Mouse (Mus musculus) limb, embryonic 11.5 days (tissue): ENCODE results near the gene Ccndbp1. TPM values are rescaled to one million over a fixed set of nuclear protein-coding genes. Genes with fewer than 3 reads are reported as not detected.

Experiments
- ATAC-seq: fragments of 200-750 bp; cut with Nextera tagmentation; 2 replicates; pipeline ENCODE4 v1.8.0; 2017; ENCODE audit warnings: low read depth; ENCODE audit not compliant: insufficient number of reproducible peaks, low FRiP score, low TSS enrichment
- DNase-seq: peaks from one replicate; pipeline ENCODE4 v3.0.0-alpha.2; 2015; ENCODE audit warnings: low spot score
- H3K27ac ChIP-seq: fragments of 300-500 bp; sonication (generic); replicated peaks from 2 replicates; pipeline ENCODE4 v1.5.1; 2014; ENCODE audit warnings: low read depth, mild to moderate bottlenecking, low read length
- H3K27me3 ChIP-seq: fragments of 300-500 bp; sonication (generic); 2 replicates; pipeline ENCODE4 v1.6.1; 2014; ENCODE audit warnings: mild to moderate bottlenecking, low read length, mixed read lengths; ENCODE audit not compliant: control insufficient read depth, insufficient read depth
- H3K36me3 ChIP-seq: fragments of 300-500 bp; sonication (generic); 2 replicates; pipeline ENCODE4 v1.6.1; 2014; ENCODE audit warnings: mild to moderate bottlenecking, low read length, moderate library complexity, mixed read lengths; ENCODE audit not compliant: control insufficient read depth, insufficient read depth
- H3K4me1 ChIP-seq: fragments of 300-500 bp; sonication (generic); 2 replicates; pipeline ENCODE4 v1.6.1; 2014; ENCODE audit warnings: low read length, mixed read lengths; ENCODE audit not compliant: control insufficient read depth, insufficient read depth
- H3K4me2 ChIP-seq: fragments of 300-500 bp; sonication (generic); 2 replicates; pipeline ENCODE4 v1.6.1; 2014; ENCODE audit warnings: low read depth, mild to moderate bottlenecking, moderate library complexity; ENCODE audit not compliant: severe bottlenecking
- H3K4me3 ChIP-seq: fragments of 300-500 bp; sonication (generic); 2 replicates; pipeline ENCODE4 v1.5.1; 2014; ENCODE audit warnings: low read depth, low read length
- H3K9ac ChIP-seq: fragments of 300-500 bp; sonication (generic); 2 replicates; pipeline ENCODE4 v1.6.1; 2014; ENCODE audit warnings: mild to moderate bottlenecking, low read length
- H3K9me3 ChIP-seq: fragments of 300-500 bp; sonication (generic); 2 replicates; pipeline ENCODE4 v1.6.1; 2016; ENCODE audit warnings: low read length; ENCODE audit not compliant: control insufficient read depth
- WGBS: fragments of 180-500 bp; shearing (Covaris S2); extraction: QIAGEN DNeasy Blood & Tissue Kit; methylation state at CpG from one replicate; pipeline ENCODE4 v1.1.7; 2014; 5-methylcytosine and 5-hydroxymethylcytosine counted together
- polyA plus RNA-seq: library from polyadenylated mRNA; unstranded; fragments of >200 nt; fragmentation: Nextera tagmentation; extraction: Ambion mirVana; gene quantifications from 2 replicates; pipeline ENCODE4 v1.2.1, GENCODE M21; 2014

The Ccndbp1 gene
- polyA plus RNA-seq, 1 experiment from 2014 or later: 32.7 TPM

DNA sequence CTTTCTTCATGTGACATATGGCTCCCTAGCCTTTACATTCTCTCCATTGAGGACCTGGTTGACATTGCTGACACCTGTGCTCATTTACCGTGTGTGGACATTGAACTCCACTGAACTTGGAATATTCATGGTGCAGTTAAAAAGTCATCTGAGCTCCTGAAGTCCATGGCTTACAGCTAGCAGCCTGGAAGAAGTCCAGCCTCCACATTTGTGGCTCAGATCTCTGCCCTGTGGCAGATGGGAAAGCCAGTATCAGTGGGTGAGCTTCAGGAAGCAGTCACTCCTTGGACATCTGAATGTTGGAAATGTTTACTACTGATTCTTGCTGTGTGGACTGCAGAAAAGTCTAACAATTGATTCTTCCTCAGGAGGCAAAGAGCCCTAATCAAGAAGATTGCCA lies 1.2 kb upstream of the Ccndbp1 start:
- ATAC-seq (no peak), DNase-seq (no peak)
- Histone ChIP-seq H3K4me3 (no peak overlapping the region), H3K9ac (no peak overlapping the region), H3K27ac (no peak overlapping the region), H3K36me3 (no peaks in the 10 kb centered on the region), H3K4me1 (peaks cover 6% of the 10 kb centered on the region; the same call in 1 of the 2 replicates), H3K27me3 (no peaks in the 10 kb centered on the region), H3K4me2 (no peak overlapping the region), H3K9me3 (no peaks in the 10 kb centered on the region)
- 95% methylated on average over 1 of the region's 1 CpGs for whole genome bisulfite sequencing

DNA sequence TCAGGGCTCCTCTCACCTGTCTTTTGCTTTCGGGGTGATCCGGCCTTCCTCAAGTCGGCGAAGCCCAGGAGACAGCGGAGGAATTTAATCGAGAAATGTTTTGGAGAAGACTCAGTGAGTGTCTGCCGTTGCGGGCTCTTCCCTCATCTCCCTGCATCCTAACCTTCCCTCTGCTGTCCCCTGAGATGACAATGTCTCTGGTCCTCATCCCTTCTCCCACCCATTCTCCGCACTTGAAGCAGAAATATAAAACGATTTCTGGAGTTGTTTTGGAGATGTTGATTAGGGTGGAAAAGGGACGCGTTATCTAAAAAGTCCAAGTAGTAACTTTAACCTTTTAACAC lies 433 bp downstream of the Ccndbp1 start:
- Histone ChIP-seq H3K9me3 (no peaks in the 10 kb centered on the region), H3K9ac (peak overlapping the region; percentile 52), H3K4me2 (peak overlapping the region; percentile 86), H3K36me3 (no peaks in the 10 kb centered on the region), H3K27me3 (no peaks in the 10 kb centered on the region), H3K4me1 (peaks cover 6% of the 10 kb centered on the region; the same call in 1 of the 2 replicates), H3K4me3 (peak overlapping the region; percentile 64), H3K27ac (no peak overlapping the region)
- WGBS: 2% methylated on average over 12 of the region's 12 CpGs
- ATAC-seq: peak; percentile 14; the same call in 1 of the 2 replicates
- no peak for DNase-seq

DNA sequence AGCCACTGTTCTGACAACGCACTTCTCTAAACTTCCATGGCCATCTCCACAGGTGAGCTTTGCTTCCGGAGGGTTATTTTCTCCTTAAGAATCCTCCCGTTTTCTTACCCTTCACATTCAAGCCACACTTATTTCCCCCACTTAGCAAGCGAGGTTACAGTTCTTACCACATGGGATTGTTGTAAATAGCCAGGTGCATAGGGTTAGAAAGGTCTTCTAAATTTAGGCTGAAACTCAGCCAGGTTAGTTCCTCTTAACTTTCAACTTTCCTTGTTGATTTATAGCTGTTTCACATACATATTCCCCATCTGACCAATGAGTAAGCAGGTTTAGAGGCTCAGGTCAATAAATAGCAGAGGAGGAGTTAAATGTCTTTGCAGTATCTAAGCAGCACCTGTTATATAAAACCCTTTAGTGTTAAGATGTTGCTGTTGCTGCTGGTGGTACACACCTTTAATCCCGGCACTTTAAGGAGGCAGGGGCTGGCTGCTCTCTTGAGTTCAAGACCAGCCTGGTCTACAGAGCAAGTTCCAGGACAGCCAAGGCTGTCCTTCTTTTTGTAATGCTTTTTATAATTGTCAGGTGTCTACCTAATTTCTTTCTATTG lies 971 bp downstream of the Ccndbp1 start:
- Histone ChIP-seq H3K4me2 (peak overlapping the region; percentile 86), H3K27ac (no peak overlapping the region), H3K36me3 (no peaks in the 10 kb centered on the region), H3K4me1 (peaks cover 6% of the 10 kb centered on the region; the same call in 1 of the 2 replicates), H3K4me3 (peak overlapping the region; percentile 64), H3K9me3 (no peaks in the 10 kb centered on the region), H3K9ac (peak overlapping the region; percentile 52; the same call in 1 of the 2 replicates), H3K27me3 (no peaks in the 10 kb centered on the region)
- no peak for ATAC-seq
- DNase-seq: no peak
- WGBS: 29% methylated on average over 5 of the region's 5 CpGs

DNA sequence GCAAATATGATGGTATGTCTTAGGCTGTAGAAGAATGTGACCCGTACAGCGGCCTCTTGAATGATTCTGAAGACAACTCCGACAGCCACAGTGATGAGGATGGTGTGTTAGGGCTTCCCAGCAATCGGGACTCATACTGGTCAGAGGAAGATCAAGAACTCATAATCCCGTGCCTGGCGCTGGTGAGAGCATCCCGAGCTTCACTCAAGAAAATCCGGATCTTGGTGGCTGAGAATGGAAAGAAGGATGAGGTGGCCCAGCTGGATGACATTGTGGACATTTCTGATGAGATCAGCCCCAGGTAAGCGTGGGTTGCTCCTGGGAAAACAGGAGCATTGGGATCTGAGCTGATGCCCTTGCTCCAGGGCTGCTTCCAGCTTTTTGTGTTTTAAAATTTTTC lies 4.5 kb downstream of the Ccndbp1 start:
- Histone ChIP-seq H3K36me3 (peaks cover 3% of the 10 kb centered on the region; the same call in 1 of the 2 replicates), H3K4me3 (no peak overlapping the region), H3K27me3 (no peaks in the 10 kb centered on the region), H3K27ac (no peak overlapping the region), H3K9me3 (no peaks in the 10 kb centered on the region), H3K4me2 (no peak overlapping the region), H3K9ac (no peak overlapping the region), H3K4me1 (peaks cover 6% of the 10 kb centered on the region; the same call in 1 of the 2 replicates)
- 89% methylated on average over 9 of the region's 9 CpGs for WGBS
- DNase-seq (no peak), ATAC-seq (no peak)

DNA sequence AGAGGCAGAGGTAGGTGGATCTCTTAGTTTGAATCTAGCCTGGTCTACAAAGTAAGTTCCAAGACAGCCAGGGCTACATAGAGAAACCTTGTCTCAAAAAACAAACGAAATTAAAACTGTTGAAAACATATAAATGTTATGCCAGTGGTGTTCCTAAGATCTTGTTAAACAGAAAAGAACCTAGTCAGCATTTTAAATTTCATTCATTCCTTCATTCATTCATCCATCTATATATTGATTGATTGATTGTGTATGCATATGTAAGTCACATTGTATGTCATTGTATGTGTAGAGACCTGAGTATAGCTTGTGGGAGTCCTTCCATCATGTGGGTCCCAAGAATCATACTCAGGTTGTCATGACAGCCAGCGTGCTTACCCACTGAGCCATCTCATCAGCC lies 7.3 kb downstream of the Ccndbp1 start:
- H3K4me2 ChIP-seq: no peak overlapping the region
- no peak overlapping the region for H3K9ac ChIP-seq
- DNase-seq: no peak
- peaks cover 3% of the 10 kb centered on the region; the same call in 1 of the 2 replicates for H3K36me3 ChIP-seq
- no peak for ATAC-seq
- no peaks in the 10 kb centered on the region for H3K27me3 ChIP-seq
- WGBS: 91% methylated on average over 2 of the region's 2 CpGs
- no peaks in the 10 kb centered on the region for H3K4me1 ChIP-seq
- no peak overlapping the region for H3K4me3 ChIP-seq
- H3K9me3 ChIP-seq: no peaks in the 10 kb centered on the region
- H3K27ac ChIP-seq: no peak overlapping the region

DNA sequence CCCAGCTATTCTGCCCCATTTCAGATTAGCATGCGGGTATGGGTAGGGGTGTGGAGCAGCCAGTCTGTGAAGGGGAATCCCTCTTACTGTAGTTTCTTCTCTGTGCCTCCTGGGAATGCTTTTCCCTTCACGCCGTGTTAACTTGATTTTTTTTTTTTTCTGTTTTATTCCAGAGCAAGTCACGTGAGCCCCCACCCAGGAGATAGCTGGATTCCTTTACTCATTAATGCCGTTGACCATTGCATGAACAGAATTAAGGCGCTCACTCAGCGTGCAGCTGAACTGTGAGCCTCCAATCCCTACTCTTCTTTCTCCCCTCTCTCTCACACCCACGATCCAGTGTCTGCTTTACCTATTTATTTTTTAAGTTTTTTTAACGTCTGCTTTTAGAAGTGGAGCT lies 8.0 kb downstream of the Ccndbp1 start:
- ATAC-seq (no peak), DNase-seq (no peak)
- Histone ChIP-seq H3K9me3 (no peaks in the 10 kb centered on the region), H3K4me1 (no peaks in the 10 kb centered on the region), H3K27ac (no peak overlapping the region), H3K27me3 (no peaks in the 10 kb centered on the region), H3K9ac (no peak overlapping the region), H3K4me2 (no peak overlapping the region), H3K36me3 (peaks cover 3% of the 10 kb centered on the region; the same call in 1 of the 2 replicates), H3K4me3 (no peak overlapping the region)
- WGBS: 89% methylated on average over 9 of the region's 9 CpGs

DNA sequence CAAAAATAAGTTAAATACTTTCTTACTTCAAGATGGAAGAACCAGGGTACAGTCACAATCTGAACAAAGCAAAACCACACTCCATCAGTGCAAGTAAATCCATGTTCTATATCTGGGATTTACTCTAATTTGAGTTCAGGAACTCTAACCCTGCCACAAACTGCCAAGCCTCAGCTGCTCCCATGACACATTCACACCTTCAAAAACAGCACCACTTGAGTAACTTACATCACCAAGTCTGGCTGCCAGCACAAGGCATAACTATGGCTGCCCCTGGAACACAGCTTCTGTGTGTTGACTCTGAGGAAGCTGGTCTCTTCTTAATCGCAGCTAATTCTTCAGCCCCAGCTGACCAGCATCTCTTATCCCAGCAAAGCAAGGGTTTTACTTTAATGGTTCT lies 8.9 kb downstream of the Ccndbp1 start:
- Histone ChIP-seq H3K27ac (no peak overlapping the region), H3K9ac (no peak overlapping the region), H3K4me3 (no peak overlapping the region), H3K36me3 (peaks cover 3% of the 10 kb centered on the region; the same call in 1 of the 2 replicates), H3K27me3 (no peaks in the 10 kb centered on the region), H3K4me2 (no peak overlapping the region), H3K4me1 (no peaks in the 10 kb centered on the region), H3K9me3 (no peaks in the 10 kb centered on the region)
- ATAC-seq (no peak), DNase-seq (no peak)
- 94% methylated on average over 1 of the region's 1 CpGs for WGBS

DNA sequence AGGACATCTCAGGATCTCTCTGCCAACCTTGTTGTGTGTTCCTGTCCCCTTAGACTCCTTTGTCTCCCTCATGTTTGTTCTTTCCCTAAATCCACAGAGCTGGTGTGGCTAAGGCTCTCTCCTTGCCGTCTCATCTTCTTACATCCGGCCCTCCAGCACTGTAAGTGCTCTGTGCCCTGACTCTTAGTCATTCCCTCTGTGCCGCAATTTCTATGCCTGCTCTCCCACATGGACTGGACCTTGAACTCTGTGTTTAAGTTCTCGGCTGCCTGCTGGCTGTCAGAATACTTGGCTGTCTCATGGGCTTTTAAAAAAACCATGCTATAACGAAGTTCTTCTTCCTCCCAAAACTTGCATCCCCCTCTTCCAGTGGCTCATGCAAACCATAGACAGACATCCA lies 14.7 kb downstream of the Ccndbp1 start:
- WGBS: 83% methylated on average over 5 of the region's 5 CpGs
- Histone ChIP-seq H3K27me3 (no peaks in the 10 kb centered on the region), H3K9ac (no peak overlapping the region), H3K36me3 (no peaks in the 10 kb centered on the region), H3K4me3 (no peak overlapping the region), H3K4me1 (no peaks in the 10 kb centered on the region), H3K9me3 (no peaks in the 10 kb centered on the region), H3K27ac (no peak overlapping the region), H3K4me2 (no peak overlapping the region)
- no peak for ATAC-seq
- no peak for DNase-seq
